In genomic region chr1:20933457-20933856, GRCm38 (mm10) we compare ENCODE assay signal across 7 mouse cellular contexts. TPM values are rescaled to one million over a fixed set of nuclear protein-coding genes. Genes with fewer than 3 reads are reported as not detected.
DNase-seq lines count a peak whose midpoint lies in the region; ATAC-seq and TF ChIP-seq lines count a peak whose summit lies in the region.

No protein-coding gene starts in this region.

- H3K9ac ChIP-seq in forebrain, embryonic 14.5 days (ENCODE audit: low read length) = no peak overlapping the region
- H3K9ac ChIP-seq in hindbrain, postnatal 0 days (replicated peaks; ENCODE audit: low read length) = no peak overlapping the region

- H3K27me3 ChIP-seq in forebrain, embryonic 14.5 days (replicated peaks; ENCODE audit: control insufficient read depth, insufficient read depth, low read length) = no peaks in the 10 kb centered on the region
- no peaks in the 10 kb centered on the region for H3K27me3 ChIP-seq in hindbrain, postnatal 0 days (ENCODE audit: insufficient read depth, low read length)

- H3K9me3 ChIP-seq in forebrain, embryonic 14.5 days (replicated peaks; ENCODE audit: control insufficient read depth, low read length) = no peaks in the 10 kb centered on the region
- H3K9me3 ChIP-seq in hindbrain, postnatal 0 days (ENCODE audit: low read length) = no peaks in the 10 kb centered on the region

- WGBS in forebrain, embryonic 14.5 days = 19% methylated on average over 7 of the region's 7 CpGs
- WGBS in hindbrain, postnatal 0 days = 17% methylated on average over 7 of the region's 7 CpGs

- peak; percentile 75 for DNase-seq in MN1 (ENCODE audit: low spot score)
- peak; percentile 64 for DNase-seq in cerebellum, adult 11 months
- peak; percentile 73 for DNase-seq in forebrain, embryonic 14.5 days (ENCODE audit: low spot score)
- DNase-seq in hindbrain, postnatal 0 days (ENCODE audit: low spot score) = peak; percentile 86
- peak; percentile 62 for DNase-seq in left cerebral cortex, adult 11 months (ENCODE audit: low spot score)
- DNase-seq in right cerebral cortex, postnatal 14 days = peak; percentile 70

- no peak overlapping the region for H3K27ac ChIP-seq in forebrain, embryonic 14.5 days (ENCODE audit: low read depth, low read length)
- H3K27ac ChIP-seq in hindbrain, postnatal 0 days = no peak overlapping the region

- peaks cover 15% of the 10 kb centered on the region; the same call in 1 of the 2 replicates for H3K36me3 ChIP-seq in forebrain, embryonic 14.5 days (ENCODE audit: control insufficient read depth, insufficient read depth, low read length)
- H3K36me3 ChIP-seq in hindbrain, postnatal 0 days (ENCODE audit: insufficient read depth, low read length) = peaks cover 5% of the 10 kb centered on the region

- no peaks in the 10 kb centered on the region for H3K4me1 ChIP-seq in forebrain, embryonic 14.5 days (ENCODE audit: control insufficient read depth, insufficient read depth, low read length)
- H3K4me1 ChIP-seq in hindbrain, postnatal 0 days (ENCODE audit: insufficient read depth, low read length) = no peaks in the 10 kb centered on the region

- peak; percentile 81 for ATAC-seq in forebrain, embryonic 14.5 days
- peak; percentile 93 for ATAC-seq in hindbrain, postnatal 0 days
- peak; percentile 96 for ATAC-seq in megakaryocyte, adult 5-6 weeks (ENCODE audit: poor library complexity, severe bottlenecking)

- TF ChIP-seq CTCF in hindbrain, postnatal 0 days (IDR thresholded peaks at IDR 0.05; ENCODE audit: low read depth) = peak; percentile 89

- no peak overlapping the region for H3K4me3 ChIP-seq in forebrain, embryonic 14.5 days (ENCODE audit: low read depth, low read length)
- H3K4me3 ChIP-seq in hindbrain, postnatal 0 days (ENCODE audit: low read length) = no peak overlapping the region

- H3K4me2 ChIP-seq in forebrain, embryonic 14.5 days (ENCODE audit: low read length) = no peak overlapping the region
- H3K4me2 ChIP-seq in hindbrain, postnatal 0 days (ENCODE audit: low read depth, low read length) = no peak overlapping the region

RNA-seq across cellular contexts. Expression of gene Efhc1, which starts 18.0 kb away (rescaled TPM):
- 2.6 and 2.7 TPM in 2 replicates for polyA plus RNA-seq in forebrain, embryonic 14.5 days (2014; fragmentation: Nextera tagmentation; extraction: Ambion mirVana)
- total RNA-seq in hindbrain, postnatal 0 days (2014; rRNA removed) = 2.7 and 8.1 TPM in 2 replicates
- polyA plus RNA-seq in hindbrain, postnatal 0 days (2015; fragmentation: Nextera tagmentation; extraction: Ambion mirVana) = 3.4 and 3.9 TPM in 2 replicates
- 0.21 and 0.85 TPM in 2 replicates for total RNA-seq in megakaryocyte, adult 5-6 weeks (2015)
- total RNA-seq in megakaryocyte, adult 5-6 weeks (2017) = not detected in 2 replicates

RNA-seq across cellular contexts. Expression of gene Paqr8, which starts 43.1 kb away (rescaled TPM):
- 18.7 and 23.0 TPM in 2 replicates for polyA plus RNA-seq in forebrain, embryonic 14.5 days (2014; fragmentation: Nextera tagmentation; extraction: Ambion mirVana)
- total RNA-seq in hindbrain, postnatal 0 days (2014; rRNA removed) = 187 and 212 TPM in 2 replicates
- polyA plus RNA-seq in hindbrain, postnatal 0 days (2015; fragmentation: Nextera tagmentation; extraction: Ambion mirVana) = 47.8 and 51.6 TPM in 2 replicates
- total RNA-seq in megakaryocyte, adult 5-6 weeks (2015) = 0.71 and 1.7 TPM in 2 replicates
- total RNA-seq in megakaryocyte, adult 5-6 weeks (2017) = 0.84 and 1.1 TPM in 2 replicates

Comparison
In these comparisons a context has a peak if more than half of its experiments do, and no peak if none do; other contexts are left out.
1. RNA of gene Paqr8, which starts 43.1 kb away (total RNA-seq): 187 to 212 TPM in hindbrain, postnatal 0 days; 0.71 to 1.7 TPM in megakaryocyte, adult 5-6 weeks; every median in the first group is over 10 times any median in the second.
2. Peak in every context shown above with its lines, with median percentiles within 50 percentile points of each other: DNase-seq and ATAC-seq.